Mouse (Mus musculus) cerebellum, postnatal 36 days (tissue): ENCODE measurements around the gene Sorbs1.
A peak's percentile ranks its signal among the peaks of the same experiment; 100 is the strongest.
"Not testable (repeated sequence)": the region's sequence is repeated elsewhere in the genome, so short reads cannot be mapped to it uniquely, and the experiment has no call there.

ENCODE experiments used
- DNase-seq, 2 experiments: peaks; one replicate each; pipeline ENCODE4 v3.0.0; 2021 to 2022; ENCODE audit warnings: mixed read lengths in 2 of 2

Sorbs1 gene

DNA sequence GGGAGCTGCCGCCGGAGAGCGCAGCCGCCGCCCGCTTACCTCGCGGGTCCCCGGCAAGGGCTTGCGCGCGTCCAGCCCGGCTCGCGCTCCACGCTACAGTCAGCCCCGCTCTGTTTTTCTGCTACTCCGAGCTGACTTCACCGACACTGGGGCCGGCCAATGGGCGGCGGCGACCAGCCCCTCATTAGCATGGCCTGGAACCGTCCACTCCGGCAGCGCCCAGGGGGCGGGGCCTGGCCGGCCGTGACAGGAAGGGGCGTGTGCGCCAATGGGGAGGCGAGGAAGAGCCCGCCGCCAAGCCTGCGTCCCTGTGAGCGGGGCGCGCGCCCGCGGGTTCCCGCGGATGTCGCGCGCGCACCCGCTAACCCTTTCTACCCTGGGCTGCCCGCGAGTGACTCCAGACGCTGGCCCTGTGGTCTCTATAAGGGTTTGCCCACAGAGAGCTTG lies at the start of gene Sorbs1:
TSS of gene Sorbs1 (minus strand) at position 148 of the 447 bp plus-strand sequence.
- peak; percentile 95 to 98 for DNase-seq

DNA sequence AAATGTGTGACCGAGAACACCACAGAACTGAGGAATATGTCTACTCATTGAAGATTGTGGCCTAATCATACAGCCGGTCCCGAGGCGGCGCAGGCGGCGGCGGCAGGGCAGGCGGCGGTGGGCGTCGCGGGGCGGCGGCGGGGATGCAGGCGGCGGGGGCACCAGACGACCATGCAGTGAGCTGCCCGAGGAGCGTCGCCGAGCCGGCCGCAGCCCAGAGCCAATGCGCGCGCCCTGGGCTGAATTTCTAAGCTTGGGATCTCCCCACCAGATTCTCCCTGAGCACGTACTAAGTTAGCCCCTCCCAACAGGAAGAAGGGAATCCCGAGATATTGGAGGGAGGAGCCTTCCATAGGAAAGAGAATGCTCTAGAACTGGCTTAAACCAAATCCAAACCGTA lies 47.9 kb upstream of the Sorbs1 start:
- not testable (repeated sequence) for DNase-seq

DNA sequence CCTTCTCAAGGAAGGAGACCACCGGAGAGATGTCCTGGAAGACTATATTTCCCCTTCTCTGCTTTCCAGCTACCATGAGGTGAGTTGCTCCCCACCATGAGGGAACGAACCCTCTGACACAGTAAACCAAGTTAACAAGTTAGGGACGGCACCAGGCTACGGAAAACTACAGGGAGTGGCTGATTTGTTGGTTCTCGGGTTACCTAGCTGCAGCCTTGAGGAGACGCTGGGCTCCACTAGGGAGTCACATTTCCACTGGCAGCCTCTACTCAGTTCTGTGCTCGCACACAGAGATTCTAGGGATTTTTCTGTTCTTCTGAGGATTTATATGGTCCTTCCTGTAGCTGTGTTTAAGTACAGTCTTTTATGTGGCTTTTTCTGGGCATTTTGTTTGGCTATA lies 42.5 kb upstream of the Sorbs1 start:
- no peak for DNase-seq

DNA sequence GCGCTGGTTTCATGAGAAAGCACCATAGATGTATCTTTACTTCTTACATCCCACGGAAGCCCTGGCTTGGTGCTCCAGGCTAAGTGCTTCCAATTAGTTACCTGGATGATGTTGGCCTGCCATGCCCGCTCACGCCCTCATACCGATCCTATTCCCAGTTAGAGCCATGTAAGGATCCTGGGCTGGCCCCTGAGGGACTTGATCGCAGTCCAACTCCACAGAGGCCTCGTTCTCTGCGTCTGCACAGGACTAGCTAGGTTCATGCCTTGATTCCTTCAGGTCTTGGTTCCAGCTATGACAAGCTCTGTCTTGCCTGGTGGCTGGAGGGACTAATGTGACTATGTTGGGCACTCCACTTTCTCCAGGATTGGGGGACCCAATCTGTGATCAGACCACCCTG lies 41.6 kb upstream of the Sorbs1 start:
- DNase-seq = no peak

DNA sequence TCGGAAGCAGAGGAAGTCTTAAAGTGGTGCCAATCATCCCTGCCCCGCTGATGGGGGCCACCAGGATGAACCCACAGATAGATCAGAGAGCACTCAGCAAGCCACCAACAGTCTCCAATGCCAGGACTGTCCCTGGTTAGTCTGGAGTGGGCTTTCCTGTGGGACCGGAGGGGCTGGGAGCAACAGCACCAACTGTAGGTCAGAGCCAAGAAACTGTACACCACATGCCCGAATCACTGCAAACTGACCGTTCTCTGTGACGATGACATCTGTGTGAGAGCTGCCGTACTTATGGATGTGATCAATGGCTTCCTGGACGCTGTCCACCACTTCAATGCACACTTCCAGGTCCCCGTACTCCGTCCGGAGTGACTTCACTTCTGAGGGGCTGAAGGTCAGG lies 40.8 kb upstream of the Sorbs1 start:
- no peak for DNase-seq

DNA sequence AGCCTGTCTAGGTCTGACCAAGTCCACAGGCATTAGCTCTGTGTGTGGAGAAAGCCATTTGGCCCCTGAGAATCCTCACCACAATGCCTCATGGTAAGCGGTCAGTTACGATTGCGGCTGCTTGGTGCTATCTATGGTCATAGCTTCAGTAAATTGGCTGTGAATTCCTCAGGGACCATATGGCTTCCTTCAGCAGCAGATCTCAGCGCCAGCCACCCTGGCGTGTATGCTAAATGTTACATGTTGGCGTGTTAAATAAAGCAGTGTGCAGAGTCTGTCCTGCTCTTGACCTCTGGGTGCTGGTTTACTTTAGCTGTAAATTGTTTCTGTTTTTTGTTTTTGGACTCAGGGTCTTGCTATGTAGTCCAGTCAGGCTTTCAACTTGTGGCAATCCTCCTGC lies 40.3 kb upstream of the Sorbs1 start:
- DNase-seq = peak in 1 of 2 experiments; percentile 24

DNA sequence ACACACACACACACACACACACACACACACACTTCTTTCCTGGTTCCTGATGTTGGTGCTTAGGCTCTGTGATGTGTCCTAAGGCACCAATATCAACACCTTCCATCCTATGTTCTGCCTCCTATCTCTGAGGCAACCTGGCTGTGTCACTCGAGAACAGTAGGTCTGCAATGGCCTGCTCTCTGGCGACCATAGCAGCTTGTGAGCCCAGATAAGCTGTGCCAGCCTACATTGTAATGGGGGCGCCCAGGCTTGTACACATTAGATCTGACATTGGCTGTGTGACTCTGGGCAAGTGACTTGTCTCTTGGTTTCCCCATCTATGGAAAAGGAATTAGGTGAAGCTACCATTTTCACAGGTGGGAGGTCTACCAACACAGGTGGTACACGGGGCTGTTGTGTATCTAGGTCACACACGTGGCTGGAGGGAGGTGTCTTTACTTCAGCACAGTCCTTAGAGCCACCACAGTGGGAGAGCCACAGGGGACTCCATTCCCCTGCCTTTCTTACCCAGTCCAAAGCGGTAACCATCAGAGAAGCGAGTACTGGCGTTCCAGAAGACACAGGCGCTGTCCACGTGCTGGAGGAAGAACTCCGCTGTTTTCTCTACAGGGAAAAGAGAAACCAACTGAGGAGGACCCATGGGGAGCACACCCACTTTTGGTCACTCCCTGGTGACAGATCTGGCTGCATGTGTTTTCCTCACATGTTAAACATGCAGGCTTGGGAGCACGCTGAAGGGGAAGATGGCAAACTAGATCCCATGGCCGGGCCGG lies 39.6 kb upstream of the Sorbs1 start:
- no peak for DNase-seq

DNA sequence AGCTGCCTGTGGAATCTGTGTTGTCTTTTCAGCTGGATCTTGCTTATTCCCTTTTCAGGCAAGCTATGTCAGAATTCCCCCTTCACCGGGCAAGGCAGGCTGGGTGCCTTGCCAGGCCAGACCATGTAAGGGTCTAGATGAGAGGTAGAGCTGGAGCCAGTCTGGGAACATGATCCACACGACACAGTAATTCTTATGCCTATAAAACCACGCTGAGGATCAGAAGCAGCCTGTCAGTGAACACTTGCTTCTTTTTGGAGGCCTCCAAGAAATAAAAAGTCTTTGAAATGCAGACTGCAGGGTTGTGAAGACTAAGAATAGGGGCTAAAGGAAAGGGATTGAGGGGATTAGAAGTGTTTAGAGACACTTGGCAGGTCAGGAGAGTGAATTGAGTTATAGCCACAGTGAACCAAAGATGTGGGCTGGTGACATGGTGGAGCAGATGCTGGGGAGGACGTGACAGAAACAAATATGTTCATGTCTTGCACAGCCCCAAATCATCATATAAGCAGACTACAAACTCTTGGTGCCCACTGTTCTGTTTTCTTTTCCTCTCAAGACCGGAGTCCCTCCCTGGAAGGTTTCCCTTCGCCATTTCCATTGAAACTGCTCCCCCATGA lies 36.0 kb upstream of the Sorbs1 start:
- no peak for DNase-seq

DNA sequence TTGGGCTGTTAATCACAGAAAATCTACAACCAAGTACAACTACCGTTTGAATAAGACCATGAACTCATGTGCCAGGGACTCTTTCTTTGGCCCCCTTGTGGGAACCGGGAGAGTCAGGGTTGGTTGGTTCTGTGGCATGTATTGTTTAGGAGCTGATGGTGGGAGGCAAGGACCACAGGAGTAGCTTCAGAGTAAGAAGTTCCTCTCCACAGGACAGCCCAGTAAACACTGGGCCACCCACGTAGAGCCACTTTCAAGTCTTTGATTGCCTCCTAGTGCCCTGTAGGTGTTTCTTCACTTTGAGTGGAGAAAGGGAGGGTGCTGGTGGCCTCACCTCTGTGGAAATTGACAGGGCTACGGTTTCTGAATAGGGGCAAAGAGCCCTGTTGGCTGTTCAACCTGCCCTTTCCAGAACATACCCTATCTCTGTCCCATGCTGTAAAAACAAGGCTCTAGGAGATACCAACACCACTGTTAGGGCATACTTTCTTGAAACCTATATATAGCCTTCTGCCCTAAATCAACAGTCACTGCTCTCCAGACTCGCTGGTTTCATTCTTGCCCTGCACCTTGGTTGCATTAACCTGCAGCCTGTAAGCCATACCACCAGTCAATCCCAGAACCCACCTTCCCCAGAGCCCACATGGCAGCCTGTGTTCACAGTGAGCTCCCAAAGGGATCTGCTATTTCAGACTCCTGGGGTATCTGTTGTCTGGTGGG lies 35.4 kb upstream of the Sorbs1 start:
- DNase-seq = no peak

DNA sequence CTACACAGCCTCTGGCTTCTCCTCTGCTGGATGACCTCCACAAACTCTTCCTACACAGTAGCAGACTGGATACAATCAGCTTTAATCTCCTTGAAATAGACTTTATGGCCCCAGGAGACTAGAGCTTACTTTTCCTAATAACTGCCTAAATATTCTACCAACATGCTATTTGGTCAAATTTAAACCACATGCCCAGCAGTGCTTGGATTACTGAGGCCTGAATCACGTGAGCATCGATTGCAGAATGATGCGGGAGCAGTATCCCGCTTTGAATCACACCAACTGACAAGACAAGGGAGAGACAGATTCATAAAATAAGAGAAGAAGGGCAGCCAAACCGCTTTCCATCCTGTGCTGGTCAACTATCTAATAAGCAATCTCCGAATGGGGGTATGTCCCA lies 34.8 kb upstream of the Sorbs1 start:
- no peak for DNase-seq

DNA sequence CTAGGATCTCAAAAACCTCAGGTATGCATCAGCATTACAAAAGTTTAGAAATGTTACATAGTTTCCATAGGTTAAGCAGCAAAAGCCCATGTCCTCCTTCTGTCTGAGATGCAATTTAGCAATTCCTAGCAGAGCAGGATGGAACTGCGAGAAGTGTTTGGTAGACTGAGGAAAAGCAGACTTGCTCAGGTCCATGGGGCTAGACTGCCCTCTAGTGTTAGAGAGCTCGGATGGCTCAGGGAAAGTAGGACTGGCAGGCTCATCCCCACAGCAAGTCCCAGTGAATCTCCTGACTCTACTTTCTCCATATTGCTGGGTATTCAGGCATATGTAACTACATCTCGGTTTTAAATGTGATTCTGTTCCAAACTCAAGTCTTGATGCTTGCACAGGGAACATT lies 31.3 kb upstream of the Sorbs1 start:
- peak; percentile 59 to 65 for DNase-seq

DNA sequence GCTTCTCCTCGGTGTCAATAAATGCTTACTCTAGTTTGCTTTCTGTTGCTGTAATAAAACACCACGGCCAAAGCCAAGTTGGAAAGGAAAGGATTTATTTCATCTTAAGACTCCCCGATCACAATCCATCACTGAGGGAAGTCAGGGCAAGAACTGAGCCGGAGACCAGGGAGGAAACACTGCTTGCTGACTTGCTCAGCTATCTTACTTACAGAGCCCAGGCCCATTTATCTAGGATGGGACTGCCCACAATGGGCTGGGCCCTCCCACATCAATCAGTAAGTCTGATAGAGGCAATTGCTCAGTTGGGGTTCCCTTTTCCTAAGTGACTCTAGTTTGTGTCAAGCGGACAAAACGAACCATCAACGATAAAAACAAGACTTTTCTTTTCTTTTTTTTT lies 29.2 kb upstream of the Sorbs1 start:
- DNase-seq = no peak

DNA sequence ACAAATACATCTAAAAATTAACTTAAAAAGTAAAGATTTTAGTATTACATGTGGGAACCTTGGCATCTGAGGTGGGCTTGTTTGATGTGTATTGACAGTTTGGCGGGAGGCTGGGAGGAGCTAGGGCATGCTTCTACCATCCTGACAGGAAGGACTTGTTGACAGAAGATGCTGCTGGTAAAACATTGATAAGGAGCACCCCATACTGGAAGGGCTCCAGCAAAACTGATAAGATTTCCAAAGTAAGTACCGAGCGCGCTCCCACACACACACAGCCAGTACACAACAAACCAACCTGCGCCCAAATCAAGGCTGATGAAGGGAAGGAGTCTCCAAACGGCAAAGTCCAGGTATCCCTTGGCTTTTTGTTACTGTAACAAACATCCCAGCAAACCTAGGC lies 22.9 kb upstream of the Sorbs1 start:
- no peak for DNase-seq

DNA sequence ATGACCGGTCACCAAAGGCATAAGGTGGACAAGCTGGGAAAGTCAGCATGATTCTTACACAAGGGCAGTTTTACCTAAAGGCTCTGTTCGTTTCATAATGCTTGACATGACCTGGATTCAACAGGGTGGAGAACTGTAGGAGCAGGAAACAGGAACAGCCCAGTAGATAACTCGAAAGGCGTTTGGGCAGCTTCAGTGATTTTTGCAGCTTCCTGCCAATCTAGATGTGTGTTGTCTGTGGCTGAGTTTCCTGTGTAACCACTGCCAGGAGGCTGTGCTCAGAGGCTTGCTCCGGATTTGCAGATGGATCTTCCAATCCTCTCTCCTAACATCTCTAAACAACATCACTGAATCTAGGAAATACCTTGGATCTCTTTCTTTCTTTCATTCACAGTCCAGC lies 18.9 kb upstream of the Sorbs1 start:
- DNase-seq = no peak

DNA sequence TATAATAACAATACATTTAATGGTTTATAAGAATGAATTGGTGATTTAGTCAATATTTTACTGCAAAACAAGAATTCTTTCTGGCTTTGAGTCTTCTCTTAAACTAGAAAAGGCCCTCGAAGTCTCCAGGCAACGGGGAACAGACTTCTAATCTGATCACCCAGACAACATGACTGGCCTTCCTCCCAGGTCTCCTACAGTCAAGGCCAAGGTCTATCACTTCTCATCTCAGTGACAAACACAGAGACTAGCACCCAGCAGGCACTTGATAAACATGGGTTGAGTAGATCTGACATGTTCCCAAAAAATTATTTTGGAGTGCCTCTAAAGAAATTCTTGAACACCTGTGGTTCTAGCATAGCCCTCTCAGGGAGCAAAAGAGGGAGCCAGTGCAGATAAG lies 16.7 kb upstream of the Sorbs1 start:
- no peak for DNase-seq

DNA sequence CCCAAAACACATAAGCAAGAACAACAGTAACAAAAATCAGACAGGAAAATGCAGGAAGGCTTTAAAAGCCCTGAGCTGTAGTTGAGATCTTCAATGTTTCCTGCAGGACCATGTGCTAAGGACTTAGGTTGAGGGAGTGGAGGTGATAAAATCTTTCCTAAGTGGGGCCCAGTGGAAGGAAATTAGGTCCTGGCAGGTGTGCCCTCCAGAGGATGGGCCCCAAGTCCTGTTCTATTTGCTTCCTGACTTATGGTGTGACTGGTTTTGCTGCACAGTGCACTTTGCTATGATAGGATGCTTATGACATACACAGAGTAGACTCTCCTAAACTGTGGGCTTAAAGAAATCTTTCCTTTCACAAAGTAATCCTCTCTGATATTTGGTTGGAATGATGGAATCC lies 14.7 kb upstream of the Sorbs1 start:
- DNase-seq = no peak

DNA sequence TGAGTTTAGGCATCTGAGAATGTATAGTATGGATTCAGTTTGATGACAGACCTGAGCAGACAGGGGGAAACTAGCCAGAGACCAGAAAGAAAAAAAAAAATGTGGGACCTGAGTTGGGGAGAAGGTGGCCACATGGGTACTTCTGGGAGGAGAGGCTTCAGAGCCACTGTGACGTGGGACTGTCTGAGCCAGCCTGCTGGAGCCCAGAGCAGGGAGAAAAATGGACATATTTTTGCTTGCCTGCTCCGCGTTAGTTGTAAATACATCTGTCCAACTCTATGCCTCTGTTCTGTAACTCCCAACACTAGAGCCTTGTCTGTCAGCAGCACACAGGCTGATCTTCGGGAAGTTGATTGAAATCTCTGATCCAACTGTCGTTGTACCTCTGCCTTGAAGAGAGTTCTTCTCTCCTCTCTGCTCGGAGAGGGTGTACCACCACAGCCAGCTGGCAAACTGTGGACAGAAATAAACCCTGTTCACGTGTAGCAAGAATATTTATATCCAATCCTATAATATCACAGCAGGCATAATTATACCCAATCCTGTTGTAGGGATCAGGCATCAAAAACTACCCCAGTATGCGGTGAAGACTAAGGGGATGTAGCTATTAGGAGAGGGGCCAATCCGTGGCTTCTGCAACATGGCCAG lies 12.9 kb upstream of the Sorbs1 start:
- DNase-seq = no peak

DNA sequence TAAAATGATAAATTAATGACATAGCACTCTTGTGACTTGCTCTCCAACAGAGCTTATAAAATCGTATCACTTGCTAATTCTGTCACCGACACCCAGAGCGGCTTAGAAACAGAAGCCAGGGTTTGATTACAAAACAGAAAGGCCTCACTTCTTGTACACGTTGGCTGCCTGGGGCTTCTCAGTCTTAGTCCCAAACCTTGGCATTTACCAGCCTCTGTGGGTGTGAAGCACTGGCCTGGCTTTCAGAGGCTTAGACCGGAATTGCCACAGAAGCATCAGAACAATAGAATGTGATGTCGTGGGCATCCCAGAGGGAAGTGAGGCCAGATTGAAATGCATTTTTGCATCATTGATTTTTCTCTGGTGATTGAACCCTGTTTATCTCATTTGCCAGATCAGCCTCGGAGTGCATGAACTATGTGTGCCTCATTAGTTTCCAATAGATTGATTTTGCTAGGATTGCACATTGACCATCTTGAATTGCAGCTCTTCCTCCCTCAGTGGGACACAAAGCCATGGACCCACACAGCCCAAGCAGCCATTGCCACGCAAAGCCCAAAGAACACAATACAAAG lies 9.9 kb upstream of the Sorbs1 start:
- no peak for DNase-seq

DNA sequence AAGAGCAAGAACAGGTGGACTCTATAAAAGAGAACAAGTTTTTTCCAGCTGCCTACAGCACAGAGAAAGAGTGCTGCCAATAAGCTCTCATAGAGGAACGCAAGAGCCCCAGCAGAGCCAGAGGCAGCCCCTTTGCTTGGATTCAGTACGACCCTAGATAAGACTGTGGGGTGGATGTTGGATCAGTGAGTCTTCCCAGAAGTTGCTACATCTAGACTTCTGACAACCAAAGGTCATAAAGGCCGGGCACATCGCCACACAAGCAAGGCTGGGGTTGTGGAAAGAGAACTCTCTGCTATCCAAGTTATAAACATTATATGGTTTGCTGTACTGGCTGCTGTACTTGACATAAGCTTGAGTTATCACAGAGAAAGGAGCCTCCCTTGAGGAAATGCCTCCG lies 6.8 kb upstream of the Sorbs1 start:
- no peak for DNase-seq

DNA sequence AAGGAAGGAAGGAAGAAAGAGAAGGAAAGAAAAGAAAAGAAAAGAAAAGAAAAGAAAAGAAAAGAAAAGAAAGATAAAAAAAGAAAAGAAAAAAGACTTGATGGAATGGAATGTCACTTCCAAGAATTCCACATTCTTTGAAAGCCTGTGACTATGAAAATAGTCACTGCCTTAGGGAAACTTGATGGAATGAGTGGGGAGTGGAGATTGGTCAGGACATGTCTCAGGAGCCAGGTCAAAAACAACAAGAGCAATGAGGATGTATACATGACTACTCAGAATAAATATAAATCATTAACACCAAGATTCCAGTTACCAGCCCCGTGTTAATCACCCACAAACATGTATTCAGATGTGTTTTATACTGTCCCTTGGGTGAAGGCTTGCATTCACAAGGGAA lies 5.1 kb upstream of the Sorbs1 start:
- DNase-seq = no peak

DNA sequence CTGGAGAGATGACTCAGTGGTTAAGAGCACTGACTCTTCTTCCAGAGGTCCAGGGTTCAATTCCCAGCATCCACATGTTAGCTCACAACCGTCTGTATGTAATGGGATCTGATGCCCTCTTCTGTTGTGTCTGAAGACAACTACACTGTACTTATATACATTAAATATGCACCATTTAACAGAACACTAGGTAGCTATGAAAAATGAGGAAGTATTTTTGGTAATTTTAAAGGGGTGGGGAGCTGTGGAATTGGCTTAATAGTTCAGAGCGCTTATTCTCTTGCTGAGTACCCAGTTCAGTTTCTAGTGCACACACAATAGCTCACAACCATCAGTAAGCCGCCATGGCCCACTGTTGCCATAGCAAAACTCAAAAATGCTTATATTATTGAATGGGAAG lies 2.0 kb upstream of the Sorbs1 start:
- no peak for DNase-seq

DNA sequence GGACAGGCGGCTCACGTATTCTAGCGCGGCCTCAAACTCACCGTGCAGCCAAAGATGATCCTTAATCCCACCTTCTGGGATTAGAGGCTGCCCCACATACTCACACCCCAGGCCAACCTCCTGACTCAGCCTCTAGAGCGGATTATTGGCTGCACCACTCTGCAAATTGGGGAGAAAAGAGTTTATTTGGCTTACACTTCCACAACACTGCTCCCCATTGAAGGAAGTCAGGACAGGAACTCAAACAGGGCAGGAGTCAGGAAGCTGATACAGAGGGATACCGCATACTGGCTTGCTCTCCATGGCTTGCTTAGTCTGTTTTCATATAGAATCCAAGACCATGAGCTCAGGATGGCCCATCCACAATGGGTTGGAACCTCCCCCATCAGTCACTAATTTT lies 797 bp upstream of the Sorbs1 start:
- no peak for DNase-seq
